Mouse (Mus musculus): ENCODE measurements around the gene Epha5.
A peak's percentile ranks its signal among the peaks of the same experiment; 100 is the strongest.

Gene Epha5

GRCm38 (mm10) chr5:84298878-84299736, 118.1 kb downstream of the Epha5 start:
- DNase-seq (ENCODE audit: low spot score): peak; percentile 73

- no peak for DNase-seq (ENCODE audit: low spot score)
These were observed 127.7 kb downstream of the Epha5 start for GRCm38 (mm10) chr5:84289429-84289977.

- peak; percentile 77 for DNase-seq (ENCODE audit: low spot score)
These were observed 135.7 kb downstream of the Epha5 start for GRCm38 (mm10) chr5:84281290-84282017.

- DNase-seq (ENCODE audit: low spot score): no peak
These were observed 140.2 kb downstream of the Epha5 start for GRCm38 (mm10) chr5:84276996-84277395.

GRCm38 (mm10) chr5:84265407-84265806, 151.8 kb downstream of the Epha5 start:
- DNase-seq (ENCODE audit: low spot score): no peak

- DNase-seq (ENCODE audit: low spot score): no peak
These were observed 153.2 kb downstream of the Epha5 start for GRCm38 (mm10) chr5:84263999-84264398.

GRCm38 (mm10) chr5:84229971-84230370, 187.2 kb downstream of the Epha5 start:
- DNase-seq (ENCODE audit: low spot score): peak; percentile 20

GRCm38 (mm10) chr5:84208609-84209008, 208.6 kb downstream of the Epha5 start:
- no peak for DNase-seq (ENCODE audit: low spot score)

GRCm38 (mm10) chr5:84193348-84193747, 223.8 kb downstream of the Epha5 start:
- DNase-seq (ENCODE audit: low spot score): no peak

- no peak for DNase-seq (ENCODE audit: low spot score)
These were observed 233.0 kb downstream of the Epha5 start for GRCm38 (mm10) chr5:84184189-84184588.

- DNase-seq (ENCODE audit: low spot score): peak; percentile 9
These were observed 264.1 kb downstream of the Epha5 start for GRCm38 (mm10) chr5:84153095-84153494.

GRCm38 (mm10) chr5:84142138-84142537, 275.0 kb downstream of the Epha5 start:
- DNase-seq (ENCODE audit: low spot score): no peak

GRCm38 (mm10) chr5:84095947-84096346, 321.2 kb downstream of the Epha5 start:
- no peak for DNase-seq (ENCODE audit: low spot score)

- no peak for DNase-seq (ENCODE audit: low spot score)
These were observed 335.9 kb downstream of the Epha5 start for GRCm38 (mm10) chr5:84081321-84081720.

GRCm38 (mm10) chr5:84070976-84071375, 346.2 kb downstream of the Epha5 start:
- no peak for DNase-seq (ENCODE audit: low spot score)

GRCm38 (mm10) chr5:84053880-84054279, 363.3 kb downstream of the Epha5 start:
- no peak for DNase-seq (ENCODE audit: low spot score)

- no peak for DNase-seq (ENCODE audit: low spot score)
These were observed 379.8 kb downstream of the Epha5 start for GRCm38 (mm10) chr5:84037250-84037963.

Data from retina, embryonic 14.5 days (tissue).